Mouse (Mus musculus) testis, adult 2 months (tissue): ENCODE data around the gene Hamp2. TPM values are rescaled to one million over a fixed set of nuclear protein-coding genes. Genes with fewer than 3 reads are reported as not detected.
"Not testable (repeated sequence)": the region's sequence is repeated elsewhere in the genome, so short reads cannot be mapped to it uniquely, and the experiment has no call there.

ENCODE experiments used
- H3K27ac ChIP-seq: fragments of 200-500 bp; 2 replicates; pipeline ENCODE4 v1.5.1; 2012; ENCODE audit warnings: low read depth, low read length; ENCODE audit not compliant: control insufficient read depth, insufficient read depth
- H3K27me3 ChIP-seq: fragments of 200-500 bp; 2 replicates; pipeline ENCODE4 v1.6.1; 2012; ENCODE audit warnings: mild to moderate bottlenecking, low read length, moderate library complexity; ENCODE audit not compliant: control insufficient read depth, insufficient read depth
- H3K36me3 ChIP-seq: fragments of 200-500 bp; 2 replicates; pipeline ENCODE4 v1.6.1; 2012; ENCODE audit warnings: mild to moderate bottlenecking, low read length; ENCODE audit not compliant: control insufficient read depth, insufficient read depth
- H3K4me1 ChIP-seq: fragments of 200-500 bp; 2 replicates; pipeline ENCODE4 v1.6.1; 2012; ENCODE audit warnings: low read length; ENCODE audit not compliant: control insufficient read depth, insufficient read depth
- H3K4me3 ChIP-seq: fragments of 200-500 bp; 2 replicates; pipeline ENCODE4 v1.5.1; 2012; ENCODE audit warnings: low read depth, mild to moderate bottlenecking, low read length, moderate library complexity, mixed read lengths; ENCODE audit not compliant: control insufficient read depth
- CTCF ChIP-seq: fragments of 200-500 bp; IDR thresholded peaks from 2 replicates; pipeline ENCODE4 v1.5.1; 2012; ENCODE audit warnings: low read depth, mild to moderate bottlenecking, inconsistent platforms, low read length, moderate library complexity; ENCODE audit not compliant: control insufficient read depth, insufficient read depth, insufficient replicate concordance
- POLR2A ChIP-seq: fragments of 200-500 bp; IDR thresholded peaks from 2 replicates; pipeline ENCODE4 v1.6.1; 2012; ENCODE audit warnings: low read depth, mild to moderate bottlenecking, inconsistent platforms, low read length, moderate library complexity; ENCODE audit not compliant: control insufficient read depth
- polyA plus RNA-seq: library from polyadenylated mRNA; depleted of rRNA; stranded (reverse); fragments of >200 nt; gene quantifications from 2 replicates; pipeline ENCODE4 v1.2.3, GENCODE M21; 2012

Gene Hamp2
- polyA plus RNA-seq, 1 experiment: 1.5 TPM

GRCm38 (mm10) chr7:30952441-30953265 is 28.2 kb upstream of the Hamp2 start:
- H3K27ac ChIP-seq: no peak overlapping the region
- H3K36me3 ChIP-seq: no peaks in the 10 kb centered on the region
- H3K27me3 ChIP-seq: no peaks in the 10 kb centered on the region
- TF ChIP-seq POLR2A (no peak), CTCF (no peak)
- H3K4me1 ChIP-seq: no peaks in the 10 kb centered on the region; the same call in 1 of the 2 replicates
- no peak overlapping the region for H3K4me3 ChIP-seq

DNA sequence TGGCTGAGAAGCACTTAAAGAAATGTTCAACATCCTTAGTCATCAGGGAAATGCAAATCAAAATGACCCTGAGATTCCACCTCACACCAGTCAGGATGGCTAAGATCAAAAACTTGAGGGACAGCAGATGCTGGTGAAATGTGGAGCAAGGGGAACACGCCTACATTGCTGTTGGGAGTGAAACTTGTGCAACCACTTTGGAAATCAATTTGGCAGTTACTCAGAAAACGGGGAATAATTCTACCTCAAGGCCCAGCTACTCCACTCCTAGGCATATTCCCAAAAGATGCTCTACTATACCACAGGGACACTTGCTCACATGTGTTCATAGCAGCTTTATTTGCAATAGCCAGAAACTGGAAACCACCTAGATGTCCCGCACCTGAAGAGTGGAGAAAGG is 25.4 kb upstream of the Hamp2 start:
- H3K27me3 ChIP-seq, H3K4me3 ChIP-seq, H3K4me1 ChIP-seq, H3K36me3 ChIP-seq, H3K27ac ChIP-seq: not testable (repeated sequence)

GRCm38 (mm10) chr7:30945876-30946275 is 21.4 kb upstream of the Hamp2 start:
- H3K36me3 ChIP-seq: no peaks in the 10 kb centered on the region
- no peaks in the 10 kb centered on the region for H3K27me3 ChIP-seq
- H3K27ac ChIP-seq: no peak overlapping the region
- H3K4me1 ChIP-seq: no peaks in the 10 kb centered on the region
- no peak for TF ChIP-seq POLR2A
- no peak for TF ChIP-seq CTCF
- H3K4me3 ChIP-seq: no peak overlapping the region

- H3K36me3 ChIP-seq, H3K4me1 ChIP-seq, H3K4me3 ChIP-seq, H3K27me3 ChIP-seq, H3K27ac ChIP-seq: not testable (repeated sequence)
Observed at GRCm38 (mm10) chr7:30945466-30945865, 21.0 kb upstream of the Hamp2 start.

DNA sequence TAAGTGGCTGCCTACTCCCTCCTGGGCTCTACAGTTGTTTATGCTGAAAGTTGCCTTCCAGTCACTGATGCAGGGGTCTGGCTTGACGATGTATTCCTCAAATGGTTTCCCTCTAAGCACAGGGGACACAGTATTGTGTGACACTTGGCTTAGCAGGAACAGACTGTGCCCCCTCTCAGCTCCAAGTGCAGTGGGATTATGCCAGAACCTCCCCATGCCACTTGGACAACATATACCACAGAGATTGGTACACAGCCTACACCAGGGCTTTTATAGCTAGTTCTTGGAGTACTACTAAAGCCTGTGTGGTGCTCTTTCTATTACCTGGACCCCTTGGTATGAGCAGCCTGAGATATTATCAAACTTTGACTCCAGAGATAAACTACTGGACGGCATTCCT is 20.2 kb upstream of the Hamp2 start:
- not testable (repeated sequence) for H3K27me3 ChIP-seq, H3K27ac ChIP-seq, H3K4me3 ChIP-seq, H3K4me1 ChIP-seq, H3K36me3 ChIP-seq

DNA sequence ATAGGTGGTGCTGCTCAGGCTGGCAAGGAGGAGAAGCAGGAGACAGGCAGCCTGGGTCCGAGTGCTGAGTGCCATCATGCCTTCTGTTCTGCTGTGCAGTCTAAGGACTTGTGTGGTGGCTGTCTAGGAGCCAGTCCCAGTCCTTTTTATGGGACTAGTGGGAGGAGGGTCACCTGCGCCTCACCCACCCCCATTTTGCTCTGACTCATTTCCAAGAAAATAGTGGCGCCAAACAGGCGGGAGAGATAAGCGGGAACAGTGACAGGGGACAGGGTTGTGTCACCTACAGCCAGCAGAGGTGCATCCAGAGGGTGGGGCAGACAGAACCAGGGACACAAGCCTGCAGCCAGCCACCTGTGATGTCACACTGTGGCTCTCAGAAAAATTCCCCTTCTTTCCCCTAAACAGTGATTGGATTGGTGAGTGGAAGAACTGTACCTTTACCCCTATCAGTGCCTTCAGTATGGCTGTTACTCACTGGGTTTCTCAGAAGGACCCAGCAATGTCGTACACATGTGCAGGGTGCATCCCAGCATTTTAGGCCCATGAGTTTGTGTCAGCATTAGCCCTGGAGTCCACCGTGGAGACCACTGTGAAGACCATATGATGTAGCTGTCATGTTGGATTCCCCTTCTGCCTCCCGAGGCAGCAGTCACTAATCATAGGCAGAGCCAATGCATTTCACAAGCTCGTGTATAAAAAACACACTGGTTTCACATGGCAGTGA is 19.6 kb upstream of the Hamp2 start, which contains the start of gene Hamp:
Hamp (minus strand) TSS at position 124 of the 727 bp plus-strand sequence.
- H3K36me3 ChIP-seq: no peaks in the 10 kb centered on the region
- no peaks in the 10 kb centered on the region for H3K4me1 ChIP-seq
- H3K27me3 ChIP-seq: no peaks in the 10 kb centered on the region
- H3K27ac ChIP-seq: no peak within 1 kb of the TSS
- TF ChIP-seq POLR2A (no peak), CTCF (no peak)
- no peak within 1 kb of the TSS for H3K4me3 ChIP-seq

DNA sequence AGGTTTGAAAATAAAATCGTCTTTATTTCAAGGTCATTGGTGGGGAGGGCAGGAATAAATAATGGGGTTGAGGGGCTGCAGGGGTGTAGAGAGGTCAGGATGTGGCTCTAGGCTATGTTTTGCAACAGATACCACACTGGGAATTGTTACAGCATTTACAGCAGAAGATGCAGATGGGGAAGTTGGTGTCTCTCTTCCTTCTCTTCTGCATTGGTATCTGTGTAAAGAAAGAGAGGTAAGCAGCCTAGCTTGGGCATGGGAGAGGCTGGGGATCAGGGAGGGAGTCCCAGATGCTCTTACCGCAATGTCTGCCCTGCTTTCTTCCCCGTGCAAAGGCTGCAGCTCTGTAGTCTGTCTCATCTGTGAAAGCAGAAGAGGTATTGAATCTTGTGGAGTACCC is 17.9 kb upstream of the Hamp2 start:
- not testable (repeated sequence) for H3K27ac ChIP-seq, H3K4me1 ChIP-seq, H3K36me3 ChIP-seq, H3K4me3 ChIP-seq, H3K27me3 ChIP-seq

DNA sequence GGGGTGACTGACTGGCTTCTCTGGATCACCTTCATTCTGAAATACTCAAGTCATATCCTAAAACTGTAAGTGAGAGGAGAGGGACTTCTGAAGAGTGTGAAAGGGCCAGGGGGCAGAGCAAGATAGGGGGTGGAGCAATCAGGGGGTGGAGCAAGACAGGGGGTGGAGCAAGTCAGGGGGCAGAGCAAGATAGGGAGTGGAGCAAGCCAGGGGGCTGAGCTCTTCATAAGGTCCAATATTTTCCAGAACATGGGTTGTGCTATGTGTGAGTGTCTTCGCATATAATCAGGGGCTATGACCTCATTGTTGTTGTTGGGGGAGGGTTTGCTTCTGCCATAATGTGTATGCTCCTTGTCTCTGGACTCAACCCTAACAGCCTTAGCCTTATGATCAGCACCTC is 15.6 kb upstream of the Hamp2 start:
- H3K27me3 ChIP-seq, H3K27ac ChIP-seq, H3K4me1 ChIP-seq, H3K36me3 ChIP-seq, H3K4me3 ChIP-seq: not testable (repeated sequence)

GRCm38 (mm10) chr7:30935422-30936099 is 11.1 kb upstream of the Hamp2 start:
- H3K4me1 ChIP-seq, H3K4me3 ChIP-seq, H3K27me3 ChIP-seq, H3K27ac ChIP-seq, H3K36me3 ChIP-seq: not testable (repeated sequence)
